Mouse (Mus musculus): ENCODE data around the gene Erc2. TPM values are rescaled to one million over a fixed set of nuclear protein-coding genes. Genes with fewer than 3 reads are reported as not detected.

Erc2 gene
- polyA plus RNA-seq, 1 experiment from 2014 or later = 1.3 TPM

- Histone ChIP-seq H3K36me3 (replicated peaks) (no peaks in the 10 kb centered on the region), H3K27ac (replicated peaks) (no peak overlapping the region), H3K9me3 (replicated peaks) (no peaks in the 10 kb centered on the region), H3K4me3 (replicated peaks) (no peak overlapping the region), H3K4me1 (replicated peaks) (no peaks in the 10 kb centered on the region), H3K9ac (no peak overlapping the region), H3K4me2 (no peak overlapping the region), H3K27me3 (no peaks in the 10 kb centered on the region)
- 25% methylated on average over 4 of the region's 4 CpGs for WGBS (ENCODE audit: insufficient replicate concordance)
- ATAC-seq (ENCODE audit: insufficient read depth) = no peak
These were observed 737.3 kb downstream of the Erc2 start for GRCm38 (mm10) chr14:28359502-28359901.

GRCm38 (mm10) chr14:28359983-28360382 lies 737.8 kb downstream of the Erc2 start:
- Histone ChIP-seq H3K4me2 (no peak overlapping the region), H3K9me3 (replicated peaks) (no peaks in the 10 kb centered on the region), H3K4me3 (replicated peaks) (no peak overlapping the region), H3K36me3 (replicated peaks) (no peaks in the 10 kb centered on the region), H3K9ac (no peak overlapping the region), H3K27me3 (no peaks in the 10 kb centered on the region), H3K27ac (replicated peaks) (no peak overlapping the region), H3K4me1 (replicated peaks) (no peaks in the 10 kb centered on the region)
- 52% methylated on average over 4 of the region's 4 CpGs for WGBS (ENCODE audit: insufficient replicate concordance)
- ATAC-seq (ENCODE audit: insufficient read depth) = no peak

- Histone ChIP-seq H3K9ac (no peak overlapping the region), H3K9me3 (replicated peaks) (no peaks in the 10 kb centered on the region), H3K36me3 (replicated peaks) (no peaks in the 10 kb centered on the region), H3K4me2 (no peak overlapping the region), H3K4me3 (replicated peaks) (no peak overlapping the region), H3K27me3 (no peaks in the 10 kb centered on the region), H3K4me1 (replicated peaks) (no peaks in the 10 kb centered on the region), H3K27ac (replicated peaks) (no peak overlapping the region)
- ATAC-seq (ENCODE audit: insufficient read depth) = no peak
- whole genome bisulfite sequencing (ENCODE audit: insufficient replicate concordance) = 65% methylated on average over 4 of the region's 4 CpGs
These were observed 740.1 kb downstream of the Erc2 start for GRCm38 (mm10) chr14:28362336-28362735.

- Histone ChIP-seq H3K9ac (no peak overlapping the region), H3K27me3 (no peaks in the 10 kb centered on the region), H3K9me3 (replicated peaks) (no peaks in the 10 kb centered on the region), H3K4me1 (replicated peaks) (no peaks in the 10 kb centered on the region), H3K4me3 (replicated peaks) (no peak overlapping the region), H3K4me2 (no peak overlapping the region), H3K36me3 (replicated peaks) (no peaks in the 10 kb centered on the region), H3K27ac (replicated peaks) (no peak overlapping the region)
- 46% methylated on average over 8 of the region's 8 CpGs for WGBS (ENCODE audit: insufficient replicate concordance)
- ATAC-seq (ENCODE audit: insufficient read depth) = no peak
These were observed 748.5 kb downstream of the Erc2 start for GRCm38 (mm10) chr14:28370713-28371112.

- Histone ChIP-seq H3K4me3 (replicated peaks) (no peak overlapping the region), H3K36me3 (replicated peaks) (no peaks in the 10 kb centered on the region), H3K4me1 (replicated peaks) (no peaks in the 10 kb centered on the region), H3K9ac (no peak overlapping the region), H3K27me3 (no peaks in the 10 kb centered on the region), H3K27ac (replicated peaks) (no peak overlapping the region), H3K9me3 (replicated peaks) (no peaks in the 10 kb centered on the region), H3K4me2 (no peak overlapping the region)
- ATAC-seq (ENCODE audit: insufficient read depth) = no peak
- 73% methylated on average over 10 of the region's 10 CpGs for WGBS (ENCODE audit: insufficient replicate concordance)
These were observed 749.4 kb downstream of the Erc2 start for GRCm38 (mm10) chr14:28371651-28372050.

- ATAC-seq (ENCODE audit: insufficient read depth) = no peak
- H3K4me3 ChIP-seq (replicated peaks) = no peak overlapping the region
- 26% methylated on average over 10 of the region's 10 CpGs for WGBS (ENCODE audit: insufficient replicate concordance)
These were observed 753.4 kb downstream of the Erc2 start for GRCm38 (mm10) chr14:28375642-28376091.

GRCm38 (mm10) chr14:28376208-28376805 lies 754.1 kb downstream of the Erc2 start:
- WGBS (ENCODE audit: insufficient replicate concordance) = 47% methylated on average over 9 of the region's 9 CpGs
- no peaks in the 10 kb centered on the region for H3K27me3 ChIP-seq
- no peak overlapping the region for H3K4me2 ChIP-seq
- no peak for ATAC-seq (ENCODE audit: insufficient read depth)
- H3K9ac ChIP-seq = no peak overlapping the region
- H3K36me3 ChIP-seq (replicated peaks) = no peaks in the 10 kb centered on the region
- no peaks in the 10 kb centered on the region for H3K4me1 ChIP-seq (replicated peaks)
- no peak overlapping the region for H3K27ac ChIP-seq (replicated peaks)
- no peak overlapping the region for H3K4me3 ChIP-seq (replicated peaks)
- H3K9me3 ChIP-seq (replicated peaks) = no peaks in the 10 kb centered on the region

More at GRCm38 (mm10) chr14:28375642-28376091, 753.4 kb downstream of the Erc2 start:
- H3K9ac ChIP-seq = no peak overlapping the region
- H3K36me3 ChIP-seq (replicated peaks) = no peaks in the 10 kb centered on the region
- no peak overlapping the region for H3K4me2 ChIP-seq
- H3K27ac ChIP-seq (replicated peaks) = no peak overlapping the region
- H3K9me3 ChIP-seq (replicated peaks) = no peaks in the 10 kb centered on the region
- H3K27me3 ChIP-seq = no peaks in the 10 kb centered on the region
- no peaks in the 10 kb centered on the region for H3K4me1 ChIP-seq (replicated peaks)

GRCm38 (mm10) chr14:28377519-28377918 lies 755.3 kb downstream of the Erc2 start:
- no peaks in the 10 kb centered on the region for H3K4me1 ChIP-seq (replicated peaks)
- WGBS (ENCODE audit: insufficient replicate concordance) = 47% methylated on average over 3 of the region's 3 CpGs
- H3K9ac ChIP-seq = no peak overlapping the region
- no peaks in the 10 kb centered on the region for H3K9me3 ChIP-seq (replicated peaks)
- no peak for ATAC-seq (ENCODE audit: insufficient read depth)
- no peak overlapping the region for H3K4me3 ChIP-seq (replicated peaks)
- no peaks in the 10 kb centered on the region for H3K27me3 ChIP-seq
- H3K36me3 ChIP-seq (replicated peaks) = no peaks in the 10 kb centered on the region
- H3K27ac ChIP-seq (replicated peaks) = no peak overlapping the region
- no peak overlapping the region for H3K4me2 ChIP-seq

GRCm38 (mm10) chr14:28380129-28380528 lies 757.9 kb downstream of the Erc2 start:
- Histone ChIP-seq H3K4me3 (replicated peaks) (no peak overlapping the region), H3K9ac (no peak overlapping the region), H3K27ac (replicated peaks) (no peak overlapping the region), H3K4me2 (no peak overlapping the region), H3K36me3 (replicated peaks) (no peaks in the 10 kb centered on the region), H3K9me3 (replicated peaks) (no peaks in the 10 kb centered on the region), H3K4me1 (replicated peaks) (no peaks in the 10 kb centered on the region), H3K27me3 (no peaks in the 10 kb centered on the region)
- 42% methylated on average over 3 of the region's 3 CpGs for WGBS (ENCODE audit: insufficient replicate concordance)
- ATAC-seq (ENCODE audit: insufficient read depth) = no peak

GRCm38 (mm10) chr14:28381801-28382550 lies 759.7 kb downstream of the Erc2 start:
- ATAC-seq (ENCODE audit: insufficient read depth) = no peak
- WGBS (ENCODE audit: insufficient replicate concordance) = 61% methylated on average over 14 of the region's 14 CpGs
- no peaks in the 10 kb centered on the region for H3K36me3 ChIP-seq (replicated peaks)
- no peak overlapping the region for H3K27ac ChIP-seq (replicated peaks)
- no peak overlapping the region for H3K4me3 ChIP-seq (replicated peaks)
- H3K9me3 ChIP-seq (replicated peaks) = no peaks in the 10 kb centered on the region
- no peak overlapping the region for H3K9ac ChIP-seq
- H3K4me1 ChIP-seq (replicated peaks) = no peaks in the 10 kb centered on the region
- no peaks in the 10 kb centered on the region for H3K27me3 ChIP-seq
- H3K4me2 ChIP-seq = no peak overlapping the region

GRCm38 (mm10) chr14:28386815-28387607 lies 764.8 kb downstream of the Erc2 start:
- H3K27ac ChIP-seq (replicated peaks) = no peak overlapping the region
- no peak overlapping the region for H3K9ac ChIP-seq
- no peaks in the 10 kb centered on the region for H3K9me3 ChIP-seq (replicated peaks)
- H3K4me2 ChIP-seq = no peak overlapping the region
- WGBS (ENCODE audit: insufficient replicate concordance) = 66% methylated on average over 3 of the region's 3 CpGs
- no peaks in the 10 kb centered on the region for H3K27me3 ChIP-seq
- H3K36me3 ChIP-seq (replicated peaks) = no peaks in the 10 kb centered on the region
- no peak for ATAC-seq (ENCODE audit: insufficient read depth)
- H3K4me3 ChIP-seq (replicated peaks) = no peak overlapping the region
- no peaks in the 10 kb centered on the region for H3K4me1 ChIP-seq (replicated peaks)

All from liver, embryonic 15.5 days (tissue).